Mouse (Mus musculus): Measurements from ENCODE around the gene Foxf1.
A peak's percentile ranks its signal among the peaks of the same experiment; 100 is the strongest.

The Foxf1 gene

GRCm38 (mm10) chr8:121084210-121084951 is at the start of gene Foxf1:
Gene Foxf1 (plus strand): TSS chr8:121084386.
- no peak for DNase-seq (ENCODE audit: low spot score)

DNA sequence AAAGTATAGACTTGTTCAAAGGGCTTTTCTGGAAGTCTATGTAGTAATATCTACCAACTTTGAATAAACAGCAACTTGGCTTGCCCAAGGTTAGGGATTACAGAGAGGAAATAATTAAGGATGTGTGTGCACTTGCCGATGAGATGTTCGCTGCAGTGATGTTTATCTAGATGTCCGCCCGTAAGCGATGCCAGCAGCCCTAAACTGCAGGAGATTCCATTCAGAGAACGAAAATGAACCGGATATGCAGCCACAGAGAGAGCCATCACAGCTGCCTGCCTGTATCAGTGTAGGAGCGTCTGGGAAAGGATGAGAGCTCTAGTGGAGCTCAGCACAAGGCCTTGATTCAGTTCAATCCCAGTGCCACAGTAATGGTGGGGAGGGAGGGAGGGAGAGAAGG is 48.6 kb upstream of the Foxf1 start:
- no peak for DNase-seq (ENCODE audit: low spot score)

DNA sequence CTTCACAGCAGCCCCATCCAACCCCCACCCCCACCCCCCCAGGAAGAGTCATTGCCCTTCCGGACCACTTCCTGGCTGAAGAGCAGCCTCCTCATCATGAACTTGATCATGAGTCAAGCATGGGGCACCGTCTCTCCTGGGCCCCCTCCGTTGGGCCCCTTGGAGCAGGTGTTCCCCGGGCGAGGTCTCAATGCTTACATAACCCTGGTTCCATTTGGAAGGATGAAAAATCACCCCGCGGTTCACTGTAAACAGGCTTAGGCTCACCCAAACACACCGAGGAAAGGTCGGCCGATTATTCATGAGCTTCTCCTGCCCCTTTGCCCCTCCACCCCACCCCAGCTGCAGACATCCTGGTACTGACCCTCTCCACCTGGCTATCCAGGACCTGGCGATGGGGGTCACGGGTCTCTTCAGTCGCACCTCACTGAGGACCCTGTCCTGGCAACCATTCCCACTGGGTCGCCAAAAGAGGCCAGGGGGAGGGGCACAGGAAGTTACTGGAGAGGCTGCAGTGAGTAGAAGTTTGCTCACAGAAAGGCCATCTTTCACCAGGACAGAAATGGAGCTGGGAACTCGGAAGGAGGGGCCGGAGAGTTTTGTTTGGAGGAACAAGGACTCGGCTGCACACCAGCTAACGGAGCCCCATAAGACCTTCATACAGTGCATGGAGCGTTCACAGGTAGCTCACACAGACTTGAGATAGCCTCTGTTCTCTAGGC is 40.3 kb upstream of the Foxf1 start:
- DNase-seq (ENCODE audit: low spot score), result no peak

GRCm38 (mm10) chr8:121047441-121047840 is 36.7 kb upstream of the Foxf1 start:
- DNase-seq (ENCODE audit: low spot score), result no peak

DNA sequence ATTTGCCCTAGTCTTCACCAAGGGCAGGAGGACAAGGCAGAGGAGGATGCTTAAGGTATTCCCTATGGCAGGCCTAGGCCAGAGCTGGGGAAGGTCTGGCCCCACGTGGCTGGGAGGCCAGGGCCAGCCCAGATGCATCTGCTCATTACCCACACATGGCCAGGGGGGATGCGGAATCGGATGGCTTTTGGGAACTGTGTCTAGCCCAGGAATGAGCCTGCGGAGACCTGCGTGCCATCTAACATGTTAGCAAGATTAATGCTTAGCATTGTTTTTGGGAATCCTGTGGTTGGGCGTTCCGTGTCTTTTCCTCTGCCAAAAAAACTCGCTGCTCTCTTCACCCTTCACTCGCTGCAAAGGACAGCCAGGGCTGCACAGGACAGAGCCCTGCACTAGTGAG is 26.1 kb upstream of the Foxf1 start:
- DNase-seq (ENCODE audit: low spot score), result no peak

- DNase-seq (ENCODE audit: low spot score), result peak; percentile 33
Measured at GRCm38 (mm10) chr8:121059098-121059497, 25.1 kb upstream of the Foxf1 start.

DNA sequence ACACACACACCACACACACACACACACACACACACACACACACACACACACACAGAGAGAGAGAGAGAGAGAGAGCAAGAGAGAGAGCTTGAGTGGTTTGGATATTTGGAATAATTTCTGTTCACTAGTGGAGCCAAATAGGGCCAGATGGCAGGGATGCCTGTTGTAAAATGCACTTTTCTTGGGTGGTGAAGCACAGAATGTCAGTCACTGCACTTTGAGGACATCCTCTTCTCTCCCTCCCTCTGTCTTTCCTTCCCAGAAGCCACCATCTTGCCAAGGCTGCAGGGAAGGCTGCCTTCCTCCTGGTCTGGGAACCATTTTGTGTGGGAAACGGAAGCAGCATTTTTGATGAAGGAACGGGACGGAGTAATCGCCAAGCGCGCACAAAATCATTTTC is 21.7 kb upstream of the Foxf1 start:
- DNase-seq (ENCODE audit: low spot score), result peak; percentile 34

- peak; percentile 11 for DNase-seq (ENCODE audit: low spot score)
Measured at GRCm38 (mm10) chr8:121063649-121064048, 20.5 kb upstream of the Foxf1 start.

- no peak for DNase-seq (ENCODE audit: low spot score)
Measured at GRCm38 (mm10) chr8:121071454-121071853, 12.7 kb upstream of the Foxf1 start.

- no peak for DNase-seq (ENCODE audit: low spot score)
Measured at GRCm38 (mm10) chr8:121072406-121073130, 11.6 kb upstream of the Foxf1 start.

DNA sequence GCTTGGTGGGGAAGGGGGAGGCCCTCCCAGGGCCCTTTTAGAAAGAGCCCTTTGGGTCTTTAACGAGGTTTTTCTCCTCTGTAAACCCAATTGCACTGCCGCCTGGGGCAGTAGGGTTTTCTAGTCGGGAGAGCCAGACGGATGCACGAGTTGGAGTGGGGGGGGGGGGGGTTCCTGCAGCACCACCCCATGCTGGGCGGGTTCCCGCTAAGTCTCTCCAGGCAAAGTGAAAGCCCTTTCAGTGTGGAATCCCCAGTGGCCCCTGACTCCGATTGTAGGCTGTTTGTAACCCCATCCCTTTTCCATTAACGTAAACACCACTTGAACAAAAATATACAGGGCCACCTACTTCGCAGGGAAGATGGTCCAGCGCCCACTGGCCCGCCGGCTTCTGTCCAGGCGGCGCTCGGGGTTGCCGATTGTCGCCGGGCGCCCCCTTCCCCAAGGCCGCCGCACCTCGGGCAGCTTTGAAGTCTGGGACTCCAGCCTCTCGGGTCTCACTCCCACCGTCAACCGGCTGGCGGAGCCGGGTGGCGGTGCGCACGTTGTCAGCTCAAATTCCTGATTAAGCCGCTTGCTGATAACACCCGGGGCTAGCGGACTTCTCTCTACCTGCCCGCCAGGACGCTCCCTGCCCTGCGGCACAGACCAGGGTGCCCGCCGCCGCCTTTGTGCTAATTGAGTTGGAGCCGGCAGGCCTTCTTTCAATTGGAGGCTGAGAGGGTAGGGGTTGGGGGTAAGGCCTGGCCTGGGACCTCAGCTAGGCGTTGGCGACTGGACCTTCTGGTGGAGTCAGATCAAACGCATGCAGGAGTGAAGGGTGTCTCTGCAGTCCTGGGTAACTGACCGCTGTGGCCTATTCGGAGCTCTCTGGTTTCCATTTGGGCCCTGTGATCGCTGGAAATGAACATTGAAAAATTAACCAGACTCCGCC is 10.7 kb upstream of the Foxf1 start:
- no peak for DNase-seq (ENCODE audit: low spot score)

DNA sequence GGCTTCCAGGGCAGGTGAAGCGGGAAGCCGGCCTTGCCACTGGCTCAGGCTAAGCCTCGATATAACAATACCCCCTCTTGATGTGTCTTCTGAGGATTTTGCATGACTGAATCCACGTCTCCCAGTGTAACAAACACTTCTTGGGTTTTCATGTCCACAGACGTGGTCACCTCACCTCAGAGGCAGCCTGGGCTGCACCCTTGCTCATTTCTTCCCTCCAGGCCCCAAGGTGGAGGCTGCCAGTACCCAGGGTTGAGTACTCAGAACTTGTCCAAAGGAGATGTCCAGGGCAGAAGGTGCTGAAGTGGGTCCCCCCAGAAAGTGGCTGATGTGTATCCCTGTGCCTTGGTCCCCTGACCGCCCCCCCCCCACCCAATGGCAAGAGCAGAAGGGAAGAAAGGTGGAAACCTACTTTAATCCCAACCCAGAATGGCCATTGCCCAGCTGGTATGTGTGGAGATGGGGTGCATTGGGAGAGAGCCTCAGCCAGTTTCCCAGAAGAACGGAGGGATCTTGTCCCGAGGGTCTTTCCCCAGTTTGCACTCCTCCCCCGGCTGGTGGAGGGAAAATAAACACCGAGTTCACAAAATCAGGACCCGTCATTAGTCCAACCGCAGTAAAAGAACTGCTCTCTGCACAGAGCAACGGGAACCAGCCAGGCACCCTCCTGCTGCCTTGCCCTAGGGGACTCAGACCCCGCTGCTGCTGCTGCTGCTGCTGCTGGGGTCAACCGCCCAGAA is 9.9 kb upstream of the Foxf1 start:
- DNase-seq (ENCODE audit: low spot score), result no peak

DNA sequence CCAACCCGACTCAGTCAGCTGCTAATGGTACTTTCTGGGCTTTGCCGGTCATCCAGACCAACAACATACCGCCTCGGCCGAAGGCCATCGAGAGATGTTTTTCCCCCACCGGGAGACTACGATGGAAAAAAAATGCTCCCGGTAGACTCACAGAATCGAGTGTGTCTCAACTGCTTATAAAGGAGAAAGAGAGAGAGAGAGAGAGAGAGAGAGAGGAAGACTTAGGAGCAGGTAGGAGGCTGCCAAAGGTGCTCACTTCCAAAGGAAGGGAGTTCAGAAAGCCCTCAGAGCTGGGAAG is 9.4 kb upstream of the Foxf1 start:
- DNase-seq (ENCODE audit: low spot score), result no peak

GRCm38 (mm10) chr8:121075936-121076335 is 8.2 kb upstream of the Foxf1 start:
- no peak for DNase-seq (ENCODE audit: low spot score)

DNA sequence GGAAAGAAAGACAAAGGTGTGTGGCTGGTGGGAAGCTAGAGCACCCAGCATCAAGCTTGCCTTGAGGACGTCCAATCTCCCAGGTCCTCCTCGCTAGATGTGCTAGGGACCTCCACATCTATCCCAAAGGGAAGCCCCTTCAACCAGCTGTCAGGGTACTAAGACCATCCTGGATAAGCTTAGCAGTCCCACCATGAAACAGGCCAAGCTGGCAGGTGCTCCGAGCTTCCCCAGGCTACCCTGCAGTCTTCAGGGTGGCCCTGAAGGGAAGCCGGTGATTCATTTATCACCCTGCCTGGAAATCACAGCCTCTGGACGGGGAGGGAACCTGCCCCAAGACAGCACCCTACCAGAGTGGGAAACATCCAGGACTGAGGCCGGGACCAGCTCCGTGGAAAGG is 7.6 kb upstream of the Foxf1 start:
- DNase-seq (ENCODE audit: low spot score), result no peak

DNA sequence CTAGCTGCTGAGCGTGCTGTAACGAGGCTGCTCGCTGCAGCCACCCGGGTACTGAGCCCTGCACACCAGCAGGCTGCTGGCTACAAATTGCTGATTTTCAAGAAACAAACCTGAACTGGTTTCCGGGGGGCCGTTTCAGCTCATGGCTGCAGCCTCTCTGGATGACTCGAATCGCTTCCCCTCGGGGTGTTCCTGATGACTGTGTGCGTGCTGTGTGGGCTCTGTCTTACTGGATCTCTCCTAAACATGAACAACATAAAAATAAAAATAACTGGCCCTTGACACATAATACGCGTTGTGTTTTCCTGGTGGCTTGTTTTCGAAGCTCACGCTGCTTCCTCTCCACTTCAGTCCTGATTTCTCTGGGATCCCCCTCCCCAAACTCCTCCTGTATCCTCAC is 5.5 kb upstream of the Foxf1 start:
- no peak for DNase-seq (ENCODE audit: low spot score)

GRCm38 (mm10) chr8:121079201-121079600 is 5.0 kb upstream of the Foxf1 start:
- DNase-seq (ENCODE audit: low spot score), result no peak

- no peak for DNase-seq (ENCODE audit: low spot score)
Measured at GRCm38 (mm10) chr8:121079944-121080343, 4.2 kb upstream of the Foxf1 start.

DNA sequence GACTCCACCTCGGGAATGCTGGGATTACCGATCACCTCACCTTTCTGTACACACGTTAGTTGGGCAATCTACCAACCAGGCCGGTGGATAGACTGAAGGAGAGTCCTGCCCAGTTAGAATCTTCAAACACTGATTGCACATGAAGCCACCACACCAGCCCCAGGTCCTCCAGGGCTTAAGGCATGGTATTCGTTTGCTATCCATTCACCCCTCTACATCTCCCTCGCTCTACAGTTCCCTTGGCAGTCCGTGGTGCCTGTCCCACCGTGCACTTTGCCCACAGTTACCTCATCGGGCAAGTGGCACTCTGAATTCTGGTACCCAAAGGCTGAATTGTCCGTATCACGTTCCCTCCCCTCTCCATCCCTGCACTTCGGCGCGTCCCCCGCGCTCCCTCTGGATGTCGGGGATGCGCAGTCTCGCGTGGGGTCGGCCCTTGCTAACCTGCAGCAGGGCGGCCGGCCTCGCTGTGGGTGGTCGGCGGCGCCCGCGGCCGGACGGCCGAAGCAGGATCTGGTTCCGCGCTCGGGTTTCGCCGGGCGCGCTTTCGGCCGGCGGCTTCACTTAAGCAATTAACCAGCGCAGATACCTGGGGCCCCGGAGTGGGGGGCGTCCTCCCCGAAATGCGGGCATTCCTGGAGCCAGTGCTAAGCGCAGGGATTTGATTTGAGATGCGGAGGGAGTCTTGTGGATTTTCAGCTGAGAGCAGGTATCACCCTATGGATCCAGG is 3.7 kb upstream of the Foxf1 start:
- DNase-seq (ENCODE audit: low spot score), result no peak

DNA sequence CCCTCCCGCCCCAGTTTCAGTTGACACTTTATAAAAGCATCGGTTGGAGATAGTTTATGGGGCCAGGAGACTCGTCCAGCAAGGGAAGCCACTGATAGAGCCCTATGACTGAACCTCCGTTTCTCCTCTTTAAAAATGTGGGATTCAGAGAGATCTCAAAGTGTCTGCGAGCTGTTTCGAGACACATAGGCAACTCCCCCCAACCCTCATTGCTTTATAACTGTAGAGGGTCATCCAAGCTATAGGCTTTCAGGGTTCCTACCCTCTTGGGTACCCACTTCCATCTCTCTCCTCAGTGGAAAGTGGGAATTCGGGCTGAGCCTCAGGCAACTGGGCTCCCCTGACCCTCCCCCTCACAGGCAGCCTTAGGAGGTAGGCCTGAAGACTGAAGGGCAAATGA is 2.8 kb upstream of the Foxf1 start:
- no peak for DNase-seq (ENCODE audit: low spot score)

Data from layer of hippocampus, adult 11-12 months (tissue).